Mouse (Mus musculus) hindbrain, postnatal 0 days (tissue): ENCODE measurements around the gene Gosr1. TPM values are rescaled to one million over a fixed set of nuclear protein-coding genes. Genes with fewer than 3 reads are reported as not detected.
A peak's percentile ranks its signal among the peaks of the same experiment; 100 is the strongest.

Experiments
- ATAC-seq: fragments of 200-750 bp; cut with Nextera tagmentation; 2 replicates; pipeline ENCODE4 v1.8.0; 2017; ENCODE audit warnings: mild to moderate bottlenecking, moderate TSS enrichment, moderate library complexity
- DNase-seq: peaks from one replicate; pipeline ENCODE4 v3.0.0-alpha.2; 2015; ENCODE audit warnings: low spot score
- H3K27ac ChIP-seq: fragments of 300-500 bp; sonication (generic); 2 replicates; pipeline ENCODE4 v1.5.1; 2014; ENCODE audit warnings: mild to moderate bottlenecking
- H3K27me3 ChIP-seq: fragments of 300-500 bp; sonication (generic); 2 replicates; pipeline ENCODE4 v1.6.1; 2014; ENCODE audit warnings: low read length, mixed read lengths; ENCODE audit not compliant: insufficient read depth
- H3K36me3 ChIP-seq: fragments of 300-500 bp; sonication (generic); 2 replicates; pipeline ENCODE4 v1.6.1; 2014; ENCODE audit warnings: low read length, mixed read lengths; ENCODE audit not compliant: insufficient read depth
- H3K4me1 ChIP-seq: fragments of 300-500 bp; sonication (generic); 2 replicates; pipeline ENCODE4 v1.6.1; 2014; ENCODE audit warnings: antibody characterized with exemption, low read length, mixed read lengths; ENCODE audit not compliant: insufficient read depth
- H3K4me2 ChIP-seq: fragments of 300-500 bp; sonication (generic); 2 replicates; pipeline ENCODE4 v1.6.1; 2014; ENCODE audit warnings: low read depth, mild to moderate bottlenecking, low read length, moderate library complexity, mixed read lengths
- H3K4me3 ChIP-seq: fragments of 300-500 bp; sonication (generic); 2 replicates; pipeline ENCODE4 v1.5.1; 2014; ENCODE audit warnings: low read length
- H3K9ac ChIP-seq: fragments of 300-500 bp; sonication (generic); replicated peaks from 2 replicates; pipeline ENCODE4 v1.6.1; 2014; ENCODE audit warnings: mild to moderate bottlenecking, low read length, moderate library complexity, mixed read lengths
- H3K9me3 ChIP-seq: fragments of 300-500 bp; sonication (generic); 2 replicates; pipeline ENCODE4 v1.6.1; 2016; ENCODE audit warnings: low read length, mixed read lengths
- CTCF ChIP-seq: IDR thresholded peaks from 2 replicates; pipeline ENCODE4 v1.5.1; 2016; ENCODE audit warnings: antibody characterized with exemption, control low read depth, low read depth
- WGBS: fragments of 180-500 bp; shearing (Covaris S2); extraction: QIAGEN DNeasy Blood & Tissue Kit; methylation state at CpG from one replicate; pipeline ENCODE4 v1.1.7; 2014; 5-methylcytosine and 5-hydroxymethylcytosine counted together
- polyA plus RNA-seq: library from polyadenylated mRNA; unstranded; fragments of >200 nt; fragmentation: Nextera tagmentation; extraction: Ambion mirVana; gene quantifications from 2 replicates; pipeline ENCODE4 v1.2.1, GENCODE M21; 2015
- total RNA-seq: library from RNA; depleted of rRNA; stranded (reverse); fragments of >200 nt; gene quantifications from 2 replicates; pipeline ENCODE4 v1.2.3, GENCODE M21; 2014

Gene Gosr1
- total and polyA plus RNA-seq, 2 experiments from 2014 or later = 25.7 to 29.8 TPM

GRCm38 (mm10) chr11:76803266-76803665, 39.9 kb upstream of the Gosr1 start:
- no peak for TF ChIP-seq CTCF
- ATAC-seq (no peak), DNase-seq (no peak)
- Histone ChIP-seq H3K4me2 (no peak overlapping the region), H3K27me3 (no peaks in the 10 kb centered on the region), H3K4me1 (no peaks in the 10 kb centered on the region), H3K27ac (no peak overlapping the region), H3K9ac (no peak overlapping the region), H3K4me3 (no peak overlapping the region), H3K9me3 (no peaks in the 10 kb centered on the region), H3K36me3 (peaks cover 52% of the 10 kb centered on the region)
- 85% methylated on average over 3 of the region's 3 CpGs for WGBS

GRCm38 (mm10) chr11:76797236-76797635, 33.9 kb upstream of the Gosr1 start:
- TF ChIP-seq CTCF = no peak
- ATAC-seq = no peak
- WGBS = 94% methylated on average over 6 of the region's 6 CpGs
- peaks cover 41% of the 10 kb centered on the region for H3K36me3 ChIP-seq
- no peak overlapping the region for H3K4me3 ChIP-seq
- H3K27ac ChIP-seq = no peak overlapping the region
- no peaks in the 10 kb centered on the region for H3K27me3 ChIP-seq
- H3K4me2 ChIP-seq = no peak overlapping the region
- no peaks in the 10 kb centered on the region for H3K9me3 ChIP-seq
- DNase-seq = no peak
- no peak overlapping the region for H3K9ac ChIP-seq
- H3K4me1 ChIP-seq = no peaks in the 10 kb centered on the region

GRCm38 (mm10) chr11:76795326-76795725, 31.9 kb upstream of the Gosr1 start:
- DNase-seq = peak; percentile 29
- Histone ChIP-seq H3K36me3 (peaks cover 48% of the 10 kb centered on the region), H3K4me3 (no peak overlapping the region), H3K4me1 (no peaks in the 10 kb centered on the region), H3K9ac (no peak overlapping the region), H3K27me3 (no peaks in the 10 kb centered on the region), H3K4me2 (no peak overlapping the region), H3K9me3 (no peaks in the 10 kb centered on the region), H3K27ac (no peak overlapping the region)
- ATAC-seq = no peak
- TF ChIP-seq CTCF = no peak
- 74% methylated on average over 5 of the region's 5 CpGs for WGBS

- H3K4me3 ChIP-seq = no peak overlapping the region
- H3K27ac ChIP-seq = no peak overlapping the region
- H3K36me3 ChIP-seq = peaks cover 36% of the 10 kb centered on the region
- H3K27me3 ChIP-seq = no peaks in the 10 kb centered on the region
- H3K9ac ChIP-seq = no peak overlapping the region
- no peak overlapping the region for H3K4me2 ChIP-seq
- H3K4me1 ChIP-seq = no peaks in the 10 kb centered on the region
- no peak for TF ChIP-seq CTCF
- 94% methylated on average over 7 of the region's 7 CpGs for WGBS
- no peak for DNase-seq
- no peak for ATAC-seq
- no peaks in the 10 kb centered on the region for H3K9me3 ChIP-seq
These were observed 28.0 kb upstream of the Gosr1 start for GRCm38 (mm10) chr11:76791331-76791730.

GRCm38 (mm10) chr11:76789252-76789651, 25.9 kb upstream of the Gosr1 start:
- Histone ChIP-seq H3K27ac (no peak overlapping the region), H3K9me3 (no peaks in the 10 kb centered on the region), H3K27me3 (no peaks in the 10 kb centered on the region), H3K4me2 (no peak overlapping the region), H3K9ac (no peak overlapping the region), H3K36me3 (peaks cover 50% of the 10 kb centered on the region), H3K4me1 (no peaks in the 10 kb centered on the region), H3K4me3 (no peak overlapping the region)
- 90% methylated on average over 1 of the region's 1 CpGs for WGBS
- DNase-seq (peak; percentile 85), ATAC-seq (no peak)
- peak; percentile 86 for TF ChIP-seq CTCF

GRCm38 (mm10) chr11:76775533-76775932, 12.2 kb upstream of the Gosr1 start:
- TF ChIP-seq CTCF = no peak
- no peak overlapping the region for H3K9ac ChIP-seq
- WGBS = 84% methylated on average over 8 of the region's 8 CpGs
- DNase-seq = no peak
- peaks cover 16% of the 10 kb centered on the region; the same call in 1 of the 2 replicates for H3K36me3 ChIP-seq
- H3K4me3 ChIP-seq = no peak overlapping the region
- H3K27me3 ChIP-seq = no peaks in the 10 kb centered on the region
- no peak for ATAC-seq
- H3K4me1 ChIP-seq = no peaks in the 10 kb centered on the region
- H3K4me2 ChIP-seq = no peak overlapping the region
- no peak overlapping the region for H3K27ac ChIP-seq
- no peaks in the 10 kb centered on the region for H3K9me3 ChIP-seq

GRCm38 (mm10) chr11:76773811-76774210, 10.4 kb upstream of the Gosr1 start:
- no peak overlapping the region for H3K4me3 ChIP-seq
- H3K9ac ChIP-seq = no peak overlapping the region
- no peak for ATAC-seq
- no peaks in the 10 kb centered on the region for H3K9me3 ChIP-seq
- no peak for DNase-seq
- H3K4me2 ChIP-seq = no peak overlapping the region
- no peak overlapping the region for H3K27ac ChIP-seq
- no peak for TF ChIP-seq CTCF
- H3K4me1 ChIP-seq = no peaks in the 10 kb centered on the region
- WGBS = 64% methylated on average over 3 of the region's 3 CpGs
- no peaks in the 10 kb centered on the region for H3K36me3 ChIP-seq
- no peaks in the 10 kb centered on the region for H3K27me3 ChIP-seq
